Mouse (Mus musculus): ENCODE results near the gene P4htm.

P4htm gene

GRCm38 (mm10) chr9:108577934-108578544 is 19.4 kb downstream of the P4htm start:
- in situ Hi-C loops (cut with MseI, MboI) = no loop called here

DNA sequence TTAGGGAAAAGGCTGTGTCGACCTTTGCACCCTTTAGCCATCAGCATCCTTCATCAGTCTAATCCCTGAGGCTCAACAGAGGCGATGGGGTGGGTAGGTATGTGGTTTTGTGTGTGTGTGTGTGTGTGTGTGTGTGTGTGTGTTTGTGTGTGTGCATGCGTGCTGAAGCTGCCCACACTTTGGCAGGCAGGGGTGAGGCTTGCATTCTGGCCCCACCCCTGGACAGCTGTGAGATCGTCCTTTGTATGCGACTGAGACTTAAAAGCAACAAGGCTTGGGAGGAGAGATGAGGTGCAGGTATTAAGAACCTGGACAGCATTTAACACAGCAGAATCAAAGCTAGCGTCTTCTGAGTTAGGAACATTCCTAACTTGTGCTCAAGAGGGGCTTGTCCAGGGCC is 20.4 kb downstream of the P4htm start:
- in situ Hi-C loops (cut with MseI, MboI) = no loop called here

DNA sequence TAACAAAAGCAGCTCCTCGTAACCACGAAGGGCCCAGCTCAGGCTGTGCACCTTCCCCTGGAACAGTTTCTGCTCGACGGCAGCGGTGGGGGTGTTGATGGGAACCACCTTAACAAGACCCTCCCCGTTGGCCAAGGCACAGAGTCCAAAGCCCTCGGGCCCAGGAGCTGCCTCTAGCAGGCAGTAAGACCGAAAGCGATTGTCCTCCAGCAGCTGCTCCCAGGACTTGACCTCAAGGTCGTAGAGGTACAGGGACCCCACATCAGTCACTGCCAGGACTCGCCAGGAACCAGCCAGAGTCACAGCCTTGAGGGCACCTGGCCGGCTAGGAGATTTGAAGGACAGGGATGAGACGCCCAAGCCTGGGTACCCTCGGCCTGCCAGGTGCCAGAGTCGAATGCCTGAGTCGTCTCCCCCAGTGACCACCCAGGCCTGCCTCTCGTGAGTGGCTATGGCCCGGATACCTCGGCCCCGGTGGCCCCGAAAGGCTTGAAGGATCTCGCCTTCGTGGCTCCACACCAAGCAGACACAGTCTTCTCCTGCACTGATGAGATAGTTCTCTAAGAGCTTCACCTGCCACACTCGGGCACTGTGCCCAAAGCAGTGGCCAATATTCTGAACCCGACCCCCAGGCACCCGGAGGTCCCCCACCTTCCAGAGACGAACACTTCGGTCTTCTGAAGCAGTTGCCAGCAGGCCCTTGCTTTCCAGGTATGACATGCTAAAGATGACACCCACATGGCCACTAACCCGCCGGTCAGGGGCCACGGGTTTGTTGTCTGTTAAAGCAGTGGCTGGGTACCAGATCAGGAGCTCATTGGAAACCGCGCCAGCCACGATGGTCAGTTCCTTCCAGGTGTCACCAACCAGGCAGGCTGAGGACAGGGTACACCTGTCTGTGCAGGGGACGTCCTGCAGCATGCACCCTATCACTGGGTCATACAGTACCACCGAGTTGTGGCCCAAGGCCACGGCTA is 21.9 kb downstream of the P4htm start:
- in situ Hi-C loops (cut with MseI, MboI) = no loop called here

DNA sequence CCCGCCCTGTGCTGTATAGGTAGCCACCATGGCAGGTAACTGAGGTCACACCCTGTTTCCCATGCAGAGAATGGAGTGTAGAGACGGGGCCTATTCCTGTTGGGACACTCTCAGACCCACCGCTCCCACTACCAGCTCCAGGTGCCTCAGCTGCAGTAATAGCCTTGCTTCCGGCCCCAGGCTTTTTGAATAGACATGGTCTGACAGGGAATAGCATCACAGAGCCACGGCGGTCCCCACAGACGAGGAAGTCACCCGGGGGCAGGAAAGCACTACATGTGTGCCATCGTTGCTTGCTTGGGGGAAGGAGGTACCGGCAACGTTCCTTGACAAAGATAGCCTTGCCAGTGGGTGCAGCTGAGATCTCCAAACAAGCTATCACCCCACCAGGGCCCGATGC is 22.5 kb downstream of the P4htm start:
- in situ Hi-C loops (cut with MseI, MboI) = no loop called here

DNA sequence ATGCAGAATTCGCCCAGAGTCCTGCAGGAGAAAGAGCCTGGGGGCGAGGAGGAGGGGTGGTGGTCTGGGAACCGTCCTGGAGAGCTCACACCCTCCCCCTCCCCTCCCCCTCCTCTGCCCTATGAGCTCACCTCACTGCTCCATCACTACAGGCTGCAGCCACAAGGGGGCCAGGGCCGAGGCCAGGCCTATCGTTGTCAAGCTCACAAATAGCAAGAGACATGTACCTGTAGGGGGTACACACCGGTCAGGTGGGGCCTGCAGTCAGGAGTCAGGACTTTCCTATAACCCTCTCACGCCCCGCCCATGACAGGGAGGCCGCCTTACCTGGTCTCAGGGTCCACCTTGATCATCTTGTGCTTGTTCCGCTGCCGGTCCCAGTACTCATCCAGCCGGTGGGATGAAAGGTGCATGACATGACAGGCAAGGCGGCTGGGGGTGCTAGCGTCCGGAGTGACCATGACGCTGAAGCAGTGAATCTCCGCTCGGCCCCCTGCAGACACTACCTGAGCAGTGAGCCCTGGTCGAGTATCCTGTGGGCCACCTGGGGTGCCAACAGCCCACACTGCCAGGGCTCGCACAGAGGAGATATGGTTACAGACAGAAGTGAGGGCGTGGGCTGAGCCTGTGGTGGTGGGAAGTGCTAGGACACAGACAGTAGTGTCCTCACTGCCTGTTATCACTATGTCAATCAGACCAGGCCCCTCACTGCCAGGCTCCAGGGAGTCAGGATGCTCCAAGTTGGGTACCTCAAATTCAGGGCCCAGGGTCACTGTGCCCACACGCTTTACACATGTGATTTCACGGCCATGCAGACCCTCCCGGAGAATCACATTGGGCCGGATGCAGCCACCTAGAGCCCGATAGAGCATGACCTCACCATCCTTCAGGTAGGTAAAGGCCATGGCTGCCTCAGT is 23.4 kb downstream of the P4htm start:
- in situ Hi-C loops (cut with MseI, MboI) = no loop called here

GRCm38 (mm10) chr9:108572321-108572720 is 25.1 kb downstream of the P4htm start:
- in situ Hi-C loops (cut with MseI, MboI) = no loop called here

GRCm38 (mm10) chr9:108571401-108571973 is 26.0 kb downstream of the P4htm start:
- in situ Hi-C loops (cut with MseI, MboI) = no loop called here

DNA sequence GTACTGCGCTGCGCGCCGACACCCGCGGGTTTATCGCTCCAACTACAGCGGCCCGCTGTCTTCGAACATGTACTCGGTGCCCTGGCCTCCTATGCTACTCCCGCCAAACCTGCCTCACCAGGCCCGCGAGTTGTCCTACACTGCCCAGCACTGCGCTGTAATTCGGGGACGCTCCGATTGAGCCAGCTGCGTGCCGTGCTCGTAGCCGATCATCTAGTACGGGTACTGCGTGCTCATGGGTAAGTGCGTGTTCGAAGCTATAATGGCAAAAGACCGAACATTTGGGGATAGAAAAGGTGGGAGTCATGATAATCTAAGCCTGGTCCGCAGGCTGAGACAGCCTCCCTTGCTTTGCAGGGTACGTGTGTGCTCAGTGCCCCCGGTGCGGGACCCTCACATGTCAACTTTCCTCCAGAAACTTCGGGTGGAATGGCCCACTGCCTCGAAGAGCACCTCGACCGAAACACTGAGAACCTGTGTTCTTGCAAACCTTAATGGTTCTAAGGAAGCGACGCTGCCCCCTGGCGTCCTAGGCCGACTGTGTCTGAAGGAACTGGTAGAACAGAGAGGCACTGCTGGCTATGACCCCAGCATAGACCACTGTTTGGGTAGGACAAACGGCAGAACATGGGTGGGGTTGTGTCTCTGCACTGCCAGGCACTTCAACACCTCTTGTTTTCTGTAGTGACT is 27.1 kb downstream of the P4htm start:
- in situ Hi-C loops (cut with MseI, MboI) = no loop called here

DNA sequence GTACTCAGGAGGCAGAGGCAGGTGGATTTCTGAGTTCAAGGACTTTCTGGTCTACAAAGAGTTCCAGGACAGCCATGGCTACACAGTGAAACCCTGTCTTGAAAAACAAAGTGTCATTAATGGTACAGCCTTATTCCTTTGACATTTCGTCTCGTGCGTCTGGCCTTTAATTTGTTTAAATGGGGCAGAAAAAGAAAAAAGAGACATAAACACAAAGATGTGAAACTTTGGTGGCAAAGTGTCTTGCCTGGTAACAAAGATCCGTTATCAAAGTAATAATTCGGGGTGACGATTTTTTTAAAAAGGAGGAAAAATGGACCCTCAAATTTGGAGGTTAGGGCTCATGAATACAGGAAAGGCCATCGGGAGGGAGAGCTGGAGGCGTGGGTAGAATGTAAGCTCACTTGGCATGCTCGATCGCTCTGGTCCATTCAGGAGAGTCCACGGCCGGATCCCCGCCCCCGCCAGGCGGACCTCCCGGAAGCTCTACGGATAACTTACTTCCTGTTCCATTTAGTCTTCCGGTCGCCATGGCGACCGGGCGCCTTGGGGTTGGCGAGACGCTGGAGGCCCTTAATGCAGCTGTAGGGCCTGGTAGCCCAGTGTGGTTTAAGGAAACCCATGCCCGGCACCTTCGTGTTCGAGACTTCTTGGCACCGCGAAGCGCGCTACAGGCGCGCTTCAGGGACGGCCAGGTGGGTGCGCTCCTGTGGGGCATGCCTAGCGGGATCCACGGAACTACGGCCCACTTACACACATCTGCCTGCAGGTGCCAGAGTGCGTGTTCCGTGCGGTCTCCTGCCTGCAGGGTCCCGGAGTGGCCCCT is 27.9 kb downstream of the P4htm start, which contains the start of gene Dalrd3:
Gene Dalrd3, plus strand, starts transcription at position 506 of the 826 bp plus-strand sequence.
- in situ Hi-C loops (cut with MseI, MboI) = no loop called here

- in situ Hi-C loops (cut with MseI, MboI) = no loop called here
Observed at GRCm38 (mm10) chr9:108568511-108568921, 29.0 kb downstream of the P4htm start.

DNA sequence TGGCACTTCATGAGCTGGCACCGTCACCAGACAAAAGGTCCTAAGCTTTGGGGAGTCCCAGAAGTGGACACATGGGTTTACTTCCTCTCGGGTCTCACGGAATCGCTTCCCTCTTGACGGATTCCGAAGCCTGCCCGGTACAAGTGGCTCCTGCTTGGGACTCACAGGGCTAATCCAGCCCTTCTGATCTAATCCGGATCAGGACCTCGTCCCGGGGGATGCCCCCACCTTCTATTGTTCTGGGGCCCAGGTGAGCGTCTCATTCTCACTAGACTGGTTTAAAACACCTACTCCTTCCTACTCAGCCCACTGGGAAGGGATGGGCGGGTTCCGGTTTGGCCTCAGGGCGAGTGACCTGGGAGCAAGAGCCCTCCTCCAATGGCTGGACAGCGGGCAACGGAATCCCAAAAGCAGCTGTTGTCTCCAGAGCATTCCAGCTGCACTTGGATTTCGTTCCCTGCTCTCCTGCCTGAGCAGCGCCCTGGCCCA is 29.5 kb downstream of the P4htm start:
- in situ Hi-C loops (cut with MseI, MboI) = no loop called here

GRCm38 (mm10) chr9:108566815-108567776 is 30.4 kb downstream of the P4htm start, which contains the start of gene Ndufaf3:
Gene Ndufaf3 (minus strand): TSS chr9:108567434.
- in situ Hi-C loops (cut with MseI, MboI) = no loop called here

DNA sequence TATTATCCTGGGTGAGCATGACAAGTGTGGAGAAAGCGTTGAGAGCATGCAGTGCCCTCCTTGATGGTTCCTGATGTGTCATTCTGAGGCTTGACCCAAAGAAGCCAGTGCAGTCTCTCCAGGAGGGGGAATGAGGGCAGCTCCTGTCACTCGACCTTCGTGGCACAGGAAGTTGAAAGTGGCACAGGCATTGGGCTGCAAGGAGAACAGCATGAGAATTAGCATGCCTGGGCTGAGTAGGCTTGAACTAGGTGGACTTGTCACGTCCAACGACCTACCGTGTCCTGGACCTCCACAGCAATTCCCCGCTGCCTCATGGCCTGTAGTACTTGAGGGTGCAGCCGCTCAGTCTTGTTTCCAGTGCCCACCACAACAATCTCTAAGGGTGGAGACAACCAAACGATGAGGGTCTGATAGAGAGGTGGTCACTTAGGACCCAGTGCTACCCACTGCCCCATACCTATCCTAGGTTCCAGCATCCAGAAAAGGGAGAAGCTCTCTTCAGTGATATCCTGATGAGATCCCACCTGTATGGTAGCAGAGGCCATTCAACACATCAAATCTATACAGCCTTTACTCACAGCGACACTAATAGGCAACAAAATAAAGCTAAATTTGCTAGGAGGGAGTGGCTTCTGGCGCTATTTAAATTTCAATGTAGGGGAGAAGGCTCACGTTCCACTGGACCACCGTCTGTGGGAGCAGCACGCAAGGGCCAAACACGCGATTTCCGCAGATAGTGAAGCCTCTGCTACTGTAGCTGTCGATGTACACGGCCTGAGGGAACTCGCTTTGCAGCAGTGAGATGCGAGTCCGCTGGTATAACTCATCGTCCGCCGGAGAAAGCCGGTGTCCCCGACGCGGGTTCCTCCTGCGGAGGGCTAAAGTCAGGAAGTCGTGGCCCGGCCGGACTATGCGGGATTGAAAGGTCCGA is 31.3 kb downstream of the P4htm start:
- in situ Hi-C loops (cut with MseI, MboI) = no loop called here

GRCm38 (mm10) chr9:108564131-108564530 is 33.3 kb downstream of the P4htm start:
- in situ Hi-C loops (cut with MseI, MboI) = no loop called here

DNA sequence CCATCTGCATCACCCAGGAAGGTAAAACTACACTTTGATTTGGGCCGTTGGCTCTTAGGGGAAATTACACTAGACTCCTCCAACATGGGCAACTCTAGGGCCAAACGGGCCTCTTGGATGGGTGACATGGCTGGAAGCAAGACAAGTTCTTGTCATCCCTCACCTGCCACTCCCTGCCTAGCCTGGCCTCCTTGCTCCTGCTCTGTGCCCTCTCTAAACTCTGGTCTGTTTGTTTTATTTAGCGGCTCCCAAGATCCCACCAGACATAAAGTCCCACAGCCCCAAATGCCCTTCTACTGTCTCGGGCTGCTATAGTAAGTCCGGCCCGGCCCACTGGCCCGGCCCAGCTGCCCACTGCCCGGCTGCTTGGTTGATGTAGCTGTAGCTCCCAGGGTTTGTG is 33.8 kb downstream of the P4htm start:
- in situ Hi-C loops (cut with MseI, MboI) = no loop called here

DNA sequence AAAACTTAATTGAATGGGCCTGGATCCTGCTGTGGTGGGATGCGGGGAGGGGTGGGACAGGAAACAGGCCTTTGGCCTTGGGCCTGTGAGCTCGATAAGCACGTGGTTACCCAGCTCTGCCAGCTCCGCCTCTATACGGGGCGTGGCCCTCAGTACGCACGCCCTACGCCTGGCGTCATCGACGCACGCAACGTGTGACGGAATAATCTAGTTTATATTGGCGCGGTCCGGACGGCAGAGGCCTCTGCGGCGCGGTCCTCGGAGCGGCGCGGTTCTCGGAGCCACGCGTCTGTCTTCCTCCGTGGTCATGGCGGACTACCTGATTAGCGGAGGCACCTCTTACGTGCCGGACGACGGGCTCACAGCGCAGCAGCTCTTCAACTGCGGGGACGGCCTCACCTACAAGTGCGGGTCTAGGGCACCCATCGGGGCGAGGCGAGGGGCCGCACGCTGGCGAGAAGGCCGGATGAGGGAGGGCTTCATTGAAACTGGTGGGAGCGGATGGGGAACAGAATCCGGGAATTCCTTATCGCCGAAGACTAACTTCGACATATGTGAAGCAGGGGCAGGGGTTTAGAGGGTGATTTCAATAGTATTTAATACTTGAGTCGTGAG is 37.1 kb downstream of the P4htm start, which contains the start of gene Impdh2:
Gene Impdh2, plus strand, starts transcription at position 60 of the 615 bp plus-strand sequence.
- in situ Hi-C loops (cut with MseI, MboI) = no loop called here

GRCm38 (mm10) chr9:108559169-108559568 is 38.3 kb downstream of the P4htm start:
- in situ Hi-C loops (cut with MseI, MboI) = no loop called here

All from mouse trophoblast stem cell (cell line).